23 mouse cellular contexts compared by ENCODE assay signal in genomic region chr15:77138282-77138681, GRCm38 (mm10).
DNase-seq lines count a peak whose midpoint lies in the region; ATAC-seq and TF ChIP-seq lines count a peak whose summit lies in the region.
"Had no signal": no experiment of that assay in that cellular context is flagged by ENCODE, and none has a peak within 500 bp of the region (broad histone marks: within the 10 kb centered on the region; RNA-seq: fewer than 3 reads in every experiment).

No protein-coding gene starts in this region.

- ATAC-seq in heart, embryonic 16.5 days (replicated peaks; ENCODE audit: extremely low read depth, insufficient read depth, low FRiP score), result no peak
- ATAC-seq in kidney, postnatal 0 days (replicated peaks; ENCODE audit: low FRiP score, low read depth), result no peak
- no peak for ATAC-seq in midbrain, embryonic 14.5 days (ENCODE audit: low FRiP score, low TSS enrichment)
- ATAC-seq in midbrain, embryonic 11.5 days (ENCODE audit: low FRiP score), result no peak
- ATAC-seq: forebrain, embryonic 13.5 days; intestine, embryonic 16.5 days; midbrain, embryonic 16.5 days had no signal

- WGBS in heart, embryonic 16.5 days, result 59% methylated on average over 5 of the region's 5 CpGs
- WGBS in kidney, postnatal 0 days, result 41% methylated on average over 5 of the region's 5 CpGs
- WGBS in midbrain, embryonic 14.5 days, result 77% methylated on average over 5 of the region's 5 CpGs
- WGBS in midbrain, embryonic 11.5 days, result 88% methylated on average over 5 of the region's 5 CpGs

- no peak for TF ChIP-seq CTCF in kidney, postnatal 0 days (IDR thresholded peaks at IDR 0.05; ENCODE audit: low read depth)

- H3K36me3 ChIP-seq in heart, embryonic 16.5 days (ENCODE audit: control insufficient read depth, insufficient read depth), result peaks cover 13% of the 10 kb centered on the region
- H3K36me3 ChIP-seq in kidney, postnatal 0 days (ENCODE audit: insufficient read depth, low read length), result no peaks in the 10 kb centered on the region
- peaks cover 20% of the 10 kb centered on the region; the same call in 1 of the 2 replicates for H3K36me3 ChIP-seq in midbrain, embryonic 14.5 days (ENCODE audit: control insufficient read depth, insufficient read depth, low read length)
- no peaks in the 10 kb centered on the region for H3K36me3 ChIP-seq in midbrain, embryonic 11.5 days (ENCODE audit: control insufficient read depth, insufficient read depth, low read length)
- peaks cover 77% of the 10 kb centered on the region for H3K36me3 ChIP-seq in myocyte (ENCODE audit: control insufficient read depth, insufficient read depth)

- no peak overlapping the region for H3K4me3 ChIP-seq in heart, embryonic 16.5 days (ENCODE audit: low read length)
- no peak overlapping the region for H3K4me3 ChIP-seq in kidney, postnatal 0 days (replicated peaks; ENCODE audit: low read depth, low read length)
- H3K4me3 ChIP-seq in midbrain, embryonic 14.5 days (replicated peaks; ENCODE audit: low read depth, low read length), result no peak overlapping the region
- H3K4me3 ChIP-seq in midbrain, embryonic 11.5 days (ENCODE audit: low read depth, low read length), result no peak overlapping the region
- H3K4me3 ChIP-seq in myocyte, result no peak overlapping the region
- H3K4me3 ChIP-seq: forebrain, embryonic 13.5 days; heart, embryonic 15.5 days; limb, embryonic 10.5 days; limb, embryonic 15.5 days; neural tube, embryonic 12.5 days had no signal

- DNase-seq in heart, postnatal 25 days (ENCODE audit: low spot score), result no peak
- DNase-seq in kidney, postnatal 0 days (ENCODE audit: low spot score), result no peak
- no peak for DNase-seq in kidney, postnatal 25 days
- peak; percentile 12 for DNase-seq in midbrain, embryonic 14.5 days
- no peak for DNase-seq in midbrain, embryonic 11.5 days (ENCODE audit: low spot score, missing footprints)
- no peak for DNase-seq in spleen, postnatal 4 days (ENCODE audit: low spot score in 2 of 2)
- DNase-seq: adrenal gland, postnatal 25 days; B cell, adult 2 months; cerebellum, adult 18-20 months; cerebellum, postnatal 25 days; kidney, adult 8-10 months; kidney, postnatal 14 days; lung, embryonic 14.5 days; lung, postnatal 14 days had no signal

- no peak overlapping the region for H3K4me2 ChIP-seq in heart, embryonic 16.5 days (ENCODE audit: low read depth, low read length)
- no peak overlapping the region for H3K4me2 ChIP-seq in kidney, postnatal 0 days (ENCODE audit: low read length)
- H3K4me2 ChIP-seq in midbrain, embryonic 14.5 days (ENCODE audit: low read length), result no peak overlapping the region
- no peak overlapping the region for H3K4me2 ChIP-seq in midbrain, embryonic 11.5 days
- H3K4me2 ChIP-seq in myocyte (ENCODE audit: low read depth), result no peak overlapping the region
- H3K4me2 ChIP-seq: forebrain, embryonic 13.5 days; heart, embryonic 15.5 days; limb, embryonic 15.5 days; lung, embryonic 14.5 days; neural tube, embryonic 12.5 days had no signal

- intact Hi-C loops in heart, postnatal 25 days (cut with DNase I), result no loop called here

- H3K4me1 ChIP-seq in heart, embryonic 16.5 days (ENCODE audit: control insufficient read depth, insufficient read depth, low read length), result peaks cover 27% of the 10 kb centered on the region
- H3K4me1 ChIP-seq in kidney, postnatal 0 days (replicated peaks; ENCODE audit: insufficient read depth, low read length), result 0 out of 2 replicates have a peak, but pooled peaks cover 7% of the 10 kb centered on the region
- peaks cover 22% of the 10 kb centered on the region; the same call in 1 of the 2 replicates for H3K4me1 ChIP-seq in midbrain, embryonic 14.5 days (ENCODE audit: control insufficient read depth, insufficient read depth, low read length)
- peaks cover 2% of the 10 kb centered on the region; the same call in 1 of the 2 replicates for H3K4me1 ChIP-seq in midbrain, embryonic 11.5 days (ENCODE audit: control insufficient read depth, insufficient read depth, low read length)

- H3K9ac ChIP-seq in heart, embryonic 16.5 days (ENCODE audit: low read length), result peak overlapping the region; percentile 13; the same call in 1 of the 2 replicates
- 0 out of 2 replicates have a peak overlapping the region, but pooled peaks have one; percentile 13 for H3K9ac ChIP-seq in kidney, postnatal 0 days (ENCODE audit: low read depth, low read length)
- H3K9ac ChIP-seq in midbrain, embryonic 14.5 days (replicated peaks; ENCODE audit: low read length), result no peak overlapping the region
- H3K9ac ChIP-seq in midbrain, embryonic 11.5 days (ENCODE audit: low read length), result no peak overlapping the region
- H3K9ac ChIP-seq: forebrain, embryonic 13.5 days; heart, embryonic 15.5 days; limb, embryonic 15.5 days; lung, embryonic 14.5 days; neural tube, embryonic 12.5 days had no signal

- H3K79me2 ChIP-seq in myocyte (ENCODE audit: control insufficient read depth, insufficient read depth), result peaks cover 100% of the 10 kb centered on the region

- peak; percentile 63 for TF ChIP-seq POLR2A in myocyte (IDR thresholded peaks at IDR 0.05; ENCODE audit: insufficient read length, low read depth)

- peaks cover 5% of the 10 kb centered on the region for H3K9me3 ChIP-seq in heart, embryonic 16.5 days (replicated peaks; ENCODE audit: control insufficient read depth, low read length)
- no peaks in the 10 kb centered on the region for H3K9me3 ChIP-seq in kidney, postnatal 0 days (replicated peaks; ENCODE audit: low read length)
- H3K9me3 ChIP-seq in midbrain, embryonic 14.5 days (ENCODE audit: control insufficient read depth, low read length), result no peaks in the 10 kb centered on the region
- H3K9me3 ChIP-seq in midbrain, embryonic 11.5 days (ENCODE audit: control insufficient read depth, low read length), result no peaks in the 10 kb centered on the region
- H3K9me3 ChIP-seq: forebrain, embryonic 13.5 days; heart, embryonic 15.5 days; limb, embryonic 10.5 days; limb, embryonic 15.5 days had no signal

- no peaks in the 10 kb centered on the region for H3K27me3 ChIP-seq in heart, embryonic 16.5 days (ENCODE audit: control insufficient read depth, insufficient read depth, low read length)
- H3K27me3 ChIP-seq in kidney, postnatal 0 days (ENCODE audit: insufficient read depth, low read length), result no peaks in the 10 kb centered on the region
- no peaks in the 10 kb centered on the region for H3K27me3 ChIP-seq in midbrain, embryonic 14.5 days (ENCODE audit: control insufficient read depth, insufficient read depth, low read length)
- H3K27me3 ChIP-seq in midbrain, embryonic 11.5 days (ENCODE audit: control insufficient read depth, insufficient read depth, low read length), result no peaks in the 10 kb centered on the region
- no peaks in the 10 kb centered on the region for H3K27me3 ChIP-seq in myocyte (ENCODE audit: control insufficient read depth, insufficient read depth, insufficient read length)
- H3K27me3 ChIP-seq: forebrain, embryonic 13.5 days; heart, embryonic 15.5 days; limb, embryonic 15.5 days; neural tube, embryonic 12.5 days had no signal

- H3K27ac ChIP-seq in heart, embryonic 16.5 days (ENCODE audit: low read length), result no peak overlapping the region; the same call in 1 of the 2 replicates
- no peak overlapping the region for H3K27ac ChIP-seq in kidney, postnatal 0 days
- no peak overlapping the region for H3K27ac ChIP-seq in midbrain, embryonic 14.5 days (replicated peaks; ENCODE audit: low read depth, low read length)
- H3K27ac ChIP-seq in midbrain, embryonic 11.5 days (ENCODE audit: low read depth, low read length), result no peak overlapping the region
- H3K27ac ChIP-seq: forebrain, embryonic 13.5 days; heart, embryonic 15.5 days; limb, embryonic 10.5 days; limb, embryonic 15.5 days; neural tube, embryonic 12.5 days had no signal

- no peak overlapping the region for H3ac ChIP-seq in myocyte (ENCODE audit: control insufficient read depth, insufficient read length)

TF ChIP-seq in myocyte, 11 proteins besides CTCF, POLR2A, EP300 and RAD21:
- no peak for TF ChIP-seq SRF (IDR thresholded peaks at IDR 0.05; ENCODE audit: control insufficient read depth, insufficient read length, low read depth)
- TF ChIP-seq CEBPB (IDR thresholded peaks at IDR 0.05; ENCODE audit: insufficient read depth, poor library complexity, severe bottlenecking), result no peak
- no peak for TF ChIP-seq E2F4 (IDR thresholded peaks at IDR 0.05; ENCODE audit: insufficient read depth)
- no peak for TF ChIP-seq TCF3 (IDR thresholded peaks at IDR 0.05; ENCODE audit: insufficient read length, low read depth)
- no peak for TF ChIP-seq USF1 (IDR thresholded peaks at IDR 0.05; ENCODE audit: low read depth)
- no peak for TF ChIP-seq REST (IDR thresholded peaks at IDR 0.05; ENCODE audit: insufficient read depth, insufficient read length)
- TF ChIP-seq MYOD1 (IDR thresholded peaks at IDR 0.05; ENCODE audit: control insufficient read depth in 1 of 3, insufficient read length in 2 of 3, low read depth in 2 of 3), result no peak
- TF ChIP-seq POLR2AphosphoS2 (IDR thresholded peaks at IDR 0.05; ENCODE audit: insufficient read length, low read depth), result peak; percentile 63
- TF ChIP-seq MAX (IDR thresholded peaks at IDR 0.05; ENCODE audit: low read depth), result no peak
- no peak for TF ChIP-seq TCF12 (IDR thresholded peaks at IDR 0.05; ENCODE audit: insufficient read depth, poor library complexity, severe bottlenecking)
- TF ChIP-seq MYOG (IDR thresholded peaks at IDR 0.05; ENCODE audit: control insufficient read depth in 1 of 3, insufficient read depth in 1 of 3, insufficient read length in 2 of 3, low read depth in 2 of 3), result peak in 1 of 3 experiments; percentile 55

Comparison
In these comparisons a context has a peak if more than half of its experiments do, and no peak if none do; other contexts are left out.
1. H3K9ac ChIP-seq: peak in heart, embryonic 16.5 days (single experiment) and kidney, postnatal 0 days (single experiment); none in midbrain, embryonic 14.5 days (single experiment) and midbrain, embryonic 11.5 days (single experiment).